Mouse (Mus musculus) kidney, adult 18-20 months (tissue): Measurements from ENCODE around the gene Nudt14.

ENCODE experiments used
- DNase-seq: peaks from one replicate; pipeline ENCODE4 v3.0.0; 2021

Gene Nudt14

DNA sequence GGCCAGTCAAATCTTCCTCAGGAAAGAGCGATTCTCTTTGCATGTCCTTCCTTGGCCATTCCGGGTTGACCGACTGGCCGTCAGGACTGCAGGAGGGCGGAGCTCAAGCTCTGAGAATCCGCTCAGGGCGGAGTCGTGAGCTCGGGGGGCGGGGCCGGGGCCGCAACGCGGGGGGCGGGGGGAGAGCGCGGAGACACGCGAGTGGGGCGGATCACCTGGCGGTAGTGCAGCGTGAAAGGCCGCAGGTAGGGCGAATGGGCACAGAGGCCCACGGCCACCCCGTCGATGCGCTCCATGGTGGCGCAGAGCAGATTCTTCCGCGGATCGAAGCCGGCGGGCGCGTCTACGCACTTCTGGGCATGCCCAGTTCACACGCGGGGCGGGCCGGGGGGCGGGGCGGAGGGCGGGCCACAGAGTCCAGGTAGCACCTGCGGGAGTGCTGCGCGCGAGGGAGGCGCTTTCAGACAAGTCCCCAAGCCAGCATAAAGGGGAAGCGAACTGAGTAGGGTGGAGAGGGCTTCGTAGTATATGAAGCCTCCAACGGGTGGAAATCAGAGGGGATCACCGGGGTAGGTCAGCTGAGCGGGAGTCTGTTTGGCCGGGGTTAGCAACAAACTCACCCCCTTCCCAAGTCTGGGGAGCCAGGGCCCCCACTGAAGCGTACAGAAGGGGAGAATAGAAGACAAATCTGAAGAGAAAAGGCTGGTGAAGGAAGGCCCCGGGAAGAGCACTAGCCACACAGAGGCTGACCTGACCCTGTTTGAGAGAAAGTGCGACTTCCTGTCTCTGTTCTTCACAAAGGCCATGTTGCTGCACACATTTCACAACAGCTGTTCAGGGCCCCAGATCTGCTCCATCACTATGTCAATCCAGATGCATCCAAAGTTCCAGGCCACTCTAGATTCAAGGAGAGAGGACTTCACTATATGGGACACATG is at the start of gene Nudt14:
Gene Nudt14, minus strand, starts transcription at position 349 of the 938 bp plus-strand sequence.
- DNase-seq = peak; percentile 91

- DNase-seq = no peak
Observed at GRCm38 (mm10) chr12:112991444-112991843, 49.5 kb upstream of the Nudt14 start.

DNA sequence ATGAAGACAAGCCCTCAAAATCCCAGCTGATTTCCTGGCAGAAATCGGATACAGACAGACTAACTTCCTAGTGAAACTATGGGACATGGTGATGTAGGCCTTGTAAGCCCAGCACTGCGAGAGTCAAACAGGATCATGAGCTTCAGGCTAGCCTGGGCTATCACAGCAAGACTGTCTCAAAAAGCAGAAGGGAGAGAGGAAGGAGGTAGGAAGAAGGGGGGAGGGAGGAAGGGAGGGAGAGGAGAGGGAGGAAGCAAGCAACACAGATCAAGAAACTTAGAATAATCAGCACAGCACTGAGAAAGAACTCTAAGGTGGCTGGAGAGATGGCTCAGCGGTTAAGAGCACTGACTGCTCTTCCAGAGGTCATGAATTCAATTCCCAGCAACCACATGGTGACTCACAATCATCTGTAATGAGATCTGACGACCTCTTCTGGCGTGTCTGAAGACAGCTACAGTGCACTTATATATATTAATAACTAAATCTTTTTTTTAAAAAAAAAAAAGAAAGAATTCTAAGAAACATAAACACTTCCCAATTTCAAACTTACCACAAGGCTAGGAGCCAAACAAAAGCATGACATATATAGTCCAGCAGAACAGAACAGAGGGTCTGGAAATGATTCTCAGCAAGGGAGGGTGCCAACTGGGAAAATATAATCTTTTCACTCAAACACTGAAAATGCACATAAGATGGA is 48.9 kb upstream of the Nudt14 start:
- DNase-seq = no peak

DNA sequence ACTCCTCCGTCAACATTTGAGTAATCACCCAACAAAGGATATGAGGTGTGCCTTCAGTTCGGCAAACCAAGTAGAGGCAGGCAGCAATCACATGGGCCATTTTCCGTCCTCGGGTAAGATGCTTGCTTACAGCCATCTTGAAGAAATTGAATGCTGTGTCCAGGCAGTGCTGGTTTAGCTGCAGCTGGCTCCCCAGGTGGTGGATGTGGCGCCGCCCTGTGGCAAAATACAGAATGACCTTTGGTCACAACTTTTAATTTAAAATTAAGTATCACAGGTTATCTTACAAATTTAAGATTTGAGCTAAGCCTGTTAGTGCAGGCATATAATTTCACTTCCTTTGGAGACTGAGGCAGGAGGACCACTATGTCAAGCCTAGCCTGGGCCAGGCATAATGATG is 46.0 kb upstream of the Nudt14 start:
- DNase-seq = peak; percentile 30

- no peak for DNase-seq
Observed at GRCm38 (mm10) chr12:112985346-112985745, 43.4 kb upstream of the Nudt14 start.

- DNase-seq = no peak
Observed at GRCm38 (mm10) chr12:112982031-112982430, 40.1 kb upstream of the Nudt14 start.

DNA sequence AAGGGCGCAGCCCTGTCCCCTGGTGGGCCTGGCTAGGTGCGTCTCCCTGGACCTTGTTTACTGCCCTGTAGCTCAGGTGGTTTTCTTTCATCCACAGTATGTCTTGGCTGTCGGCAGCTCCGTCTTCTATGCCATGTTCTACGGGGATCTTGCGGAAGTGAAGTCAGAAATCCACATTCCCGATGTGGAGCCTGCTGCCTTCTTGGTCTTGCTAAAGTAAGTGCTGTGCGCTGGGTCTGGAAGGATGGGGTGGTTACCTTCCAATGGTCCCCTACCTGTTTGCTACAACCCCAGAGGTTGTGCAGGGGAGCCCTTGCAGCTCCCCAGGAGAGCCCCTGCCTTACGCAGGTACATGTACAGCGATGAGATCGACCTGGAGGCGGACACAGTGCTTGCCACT is 35.2 kb upstream of the Nudt14 start:
- no peak for DNase-seq

GRCm38 (mm10) chr12:112976371-112977073 is 34.6 kb upstream of the Nudt14 start, which contains the start of gene Btbd6:
Gene Btbd6 (plus strand): TSS chr12:112976482.
- peak; percentile 93 for DNase-seq

DNA sequence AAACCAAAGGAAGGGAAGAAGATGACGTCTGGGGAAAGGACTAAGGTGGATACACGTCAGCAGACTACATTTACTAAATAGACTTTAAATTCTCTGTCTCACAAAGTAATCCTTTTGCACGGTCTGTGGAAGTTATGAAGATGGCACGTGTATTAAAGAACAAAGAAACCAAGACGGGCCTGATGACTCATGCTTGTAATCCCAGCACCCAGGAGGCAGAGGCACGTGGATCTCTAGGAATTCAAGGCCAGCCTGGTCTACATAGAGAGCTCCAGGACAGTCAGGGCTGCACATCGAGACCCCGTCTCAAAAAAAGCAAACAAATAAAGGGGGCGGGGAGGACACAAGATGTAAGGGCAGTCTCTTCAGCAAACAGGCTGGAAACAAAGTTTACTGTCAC is 32.8 kb upstream of the Nudt14 start:
- no peak for DNase-seq

- DNase-seq = no peak
Observed at GRCm38 (mm10) chr12:112969616-112970015, 27.7 kb upstream of the Nudt14 start.

DNA sequence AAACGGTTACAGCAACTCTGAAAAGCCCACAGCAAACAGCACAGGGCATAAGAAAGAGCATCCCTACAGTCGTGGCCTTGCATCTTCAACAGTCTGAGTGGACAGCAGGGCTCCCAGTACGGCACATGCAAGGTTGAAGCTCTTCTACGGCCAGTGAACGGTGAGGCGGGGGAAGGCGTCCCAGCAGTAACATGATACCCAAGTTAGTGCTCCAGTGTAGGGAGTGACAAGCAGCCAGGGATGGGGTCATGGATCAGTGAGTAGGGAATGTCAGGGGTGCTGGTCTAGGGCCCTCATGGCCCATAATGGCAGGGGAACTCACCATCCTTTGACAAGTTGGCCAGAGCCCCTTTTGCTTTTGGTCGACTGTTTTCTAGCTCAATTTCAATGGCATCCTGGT is 27.0 kb upstream of the Nudt14 start:
- DNase-seq = no peak

- no peak for DNase-seq
Observed at GRCm38 (mm10) chr12:112965783-112966182, 23.9 kb upstream of the Nudt14 start.

DNA sequence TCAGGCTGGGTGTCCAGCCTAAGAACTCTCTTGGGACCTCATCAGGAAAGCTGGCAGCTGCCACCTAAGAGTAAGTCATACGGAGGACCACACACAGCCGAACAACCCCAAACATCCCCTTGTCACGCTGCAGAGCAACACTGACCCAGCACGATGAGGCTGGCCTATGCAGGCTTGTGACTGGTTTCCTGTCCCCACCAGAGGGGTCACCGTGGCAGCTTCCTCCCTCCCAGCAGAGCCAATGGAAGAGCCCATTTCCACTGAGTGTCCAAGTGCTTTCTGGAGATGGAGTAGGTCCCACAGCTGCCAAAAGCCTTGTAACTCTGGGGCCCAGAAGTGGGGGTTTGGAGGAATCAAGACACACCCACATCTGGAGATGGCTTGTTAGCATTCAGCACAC is 19.9 kb upstream of the Nudt14 start:
- DNase-seq = no peak

- DNase-seq = no peak
Observed at GRCm38 (mm10) chr12:112961428-112961827, 19.5 kb upstream of the Nudt14 start.

- DNase-seq = no peak
Observed at GRCm38 (mm10) chr12:112959421-112959820, 17.5 kb upstream of the Nudt14 start.

GRCm38 (mm10) chr12:112958303-112958702 is 16.4 kb upstream of the Nudt14 start:
- peak; percentile 47 for DNase-seq

DNA sequence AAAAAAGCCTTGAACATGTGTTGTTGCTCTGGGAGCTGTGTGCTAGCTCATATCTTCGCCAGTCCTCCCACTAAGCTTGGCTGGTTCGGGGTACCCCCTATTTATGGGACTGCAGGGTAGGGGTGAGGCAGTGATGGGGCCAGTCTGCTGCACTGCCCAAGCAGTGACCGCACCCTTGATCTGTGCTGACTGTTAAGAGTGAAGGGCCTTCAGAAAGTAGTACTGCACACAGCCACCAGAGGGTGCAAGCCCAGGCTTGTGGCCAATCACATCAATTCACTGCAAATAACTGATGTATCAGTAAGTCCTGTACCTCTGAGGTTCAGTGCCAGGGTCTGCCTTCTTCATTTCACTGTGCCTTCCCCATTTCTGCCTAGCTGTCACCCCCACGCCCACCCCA is 13.9 kb upstream of the Nudt14 start:
- peak; percentile 85 for DNase-seq

DNA sequence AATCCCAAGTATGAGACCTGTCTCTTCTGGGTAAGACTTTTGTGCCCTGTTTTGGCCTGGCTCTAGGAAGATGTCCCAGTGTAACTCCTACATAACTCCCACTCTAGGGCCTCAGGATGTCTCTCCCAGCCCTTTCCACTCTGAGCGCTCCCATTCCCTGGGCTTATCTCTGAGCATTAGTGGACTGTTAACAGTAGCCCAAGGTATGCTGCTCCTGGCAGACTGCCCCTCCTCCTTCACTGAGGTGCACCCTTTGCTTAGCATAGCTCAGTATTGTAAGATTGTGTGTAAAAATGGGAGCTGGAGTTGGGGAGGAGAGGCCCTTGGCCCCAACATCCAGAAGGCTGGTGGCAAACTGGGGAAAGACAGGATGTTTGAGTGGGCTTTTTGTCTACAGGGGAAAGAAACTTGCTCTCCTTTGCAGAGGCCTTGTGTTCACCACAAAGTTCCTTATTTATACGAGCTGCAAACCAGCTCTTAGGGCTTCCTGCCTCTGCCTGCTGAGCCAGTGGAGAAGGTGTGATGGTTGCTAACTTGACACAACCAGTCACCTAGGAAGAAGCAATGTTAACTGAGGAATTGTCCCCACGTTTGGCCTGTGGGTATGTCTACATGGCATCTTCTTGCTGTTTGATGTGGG is 11.1 kb upstream of the Nudt14 start:
- DNase-seq = no peak

DNA sequence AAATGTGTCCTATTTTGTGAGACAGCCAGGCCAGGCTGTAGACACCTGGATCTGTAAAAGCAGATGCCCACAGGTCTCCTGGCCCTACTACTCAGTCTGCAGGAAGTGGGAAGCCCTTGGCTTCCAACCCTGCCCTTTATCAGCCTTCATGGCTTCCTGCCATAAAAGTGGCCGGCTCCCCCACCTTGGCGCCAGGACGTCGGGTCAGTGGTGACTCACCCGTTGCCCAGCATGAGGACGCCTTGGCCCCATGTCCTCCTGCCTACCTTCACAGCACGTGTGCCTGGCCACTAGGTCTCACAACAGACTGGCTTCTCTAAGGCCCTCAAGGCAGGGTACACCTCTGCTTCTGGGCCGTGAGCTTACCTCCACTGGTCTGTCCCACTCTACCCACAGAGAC is 10.5 kb upstream of the Nudt14 start:
- peak; percentile 55 for DNase-seq

GRCm38 (mm10) chr12:112951150-112951842 is 9.4 kb upstream of the Nudt14 start:
- DNase-seq = no peak

DNA sequence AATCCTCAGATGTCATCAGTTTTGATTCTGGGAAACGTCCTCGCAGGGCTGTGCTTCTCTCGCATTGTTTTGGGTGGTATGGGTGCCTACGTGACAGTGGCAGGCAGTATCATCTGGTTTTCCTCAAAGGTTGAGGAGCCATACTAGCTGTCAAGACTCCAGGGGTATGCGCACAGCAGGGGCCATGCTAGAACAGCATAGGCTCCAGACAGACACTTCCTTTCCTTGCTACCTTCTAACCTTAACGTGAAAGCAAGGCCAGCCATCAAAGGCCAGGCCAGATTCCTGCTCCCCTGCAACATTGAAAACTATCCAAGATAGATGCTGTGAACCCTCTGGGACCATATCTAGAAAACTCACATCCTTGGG is 8.8 kb upstream of the Nudt14 start:
- DNase-seq = no peak

DNA sequence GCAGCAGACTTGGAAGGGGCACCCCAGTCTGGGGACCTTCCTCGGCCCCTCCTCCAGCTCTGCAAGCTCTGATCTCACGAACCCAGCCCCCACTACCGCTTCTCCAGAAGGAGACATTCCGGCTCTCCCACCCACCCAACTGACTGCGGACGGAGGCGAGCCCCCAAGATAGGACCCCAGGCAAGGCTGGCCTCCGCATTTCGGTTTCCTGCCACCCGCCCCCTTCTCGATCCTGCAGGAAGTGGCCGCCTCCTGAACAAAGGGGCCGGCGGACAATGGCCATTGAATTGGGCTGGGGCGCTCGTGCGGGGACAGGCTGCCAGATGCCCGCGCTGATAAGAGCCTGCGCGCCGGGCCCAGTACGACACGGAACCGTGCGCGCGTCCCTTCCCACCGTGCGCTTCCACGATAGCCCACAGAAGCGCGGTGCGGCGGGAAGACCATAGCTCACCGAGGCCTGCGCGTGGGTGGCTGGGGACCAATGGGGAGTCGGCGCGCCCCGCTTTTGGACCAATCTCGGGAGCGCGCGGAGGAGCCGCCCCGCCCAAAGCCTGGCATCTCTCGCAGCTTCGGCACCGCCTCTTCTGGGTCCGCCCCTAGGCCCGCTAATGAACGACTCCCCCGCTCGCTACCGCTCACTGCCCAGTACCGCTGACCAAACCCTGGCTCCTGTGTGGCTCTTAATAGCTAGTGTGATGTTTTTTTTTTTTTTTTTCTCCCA is 8.3 kb upstream of the Nudt14 start:
- peak; percentile 88 for DNase-seq
